8 mouse cellular contexts compared by ENCODE assay signal in genomic region chr9:32542212-32543039, GRCm38 (mm10). TPM values are rescaled to one million over a fixed set of nuclear protein-coding genes. Genes with fewer than 3 reads are reported as not detected.
DNase-seq lines count a peak whose midpoint lies in the region; ATAC-seq and TF ChIP-seq lines count a peak whose summit lies in the region.

Fli1 (minus strand) TSS chr9:32542861.

- H3K4me2 ChIP-seq in CH12.LX (ENCODE audit: insufficient read depth, low read depth, poor library complexity, severe bottlenecking): peak within 1 kb of the TSS; percentile 18; the same call in 1 of the 2 replicates
- peak within 1 kb of the TSS; percentile 85 for H3K4me2 ChIP-seq in forebrain, embryonic 13.5 days
- H3K4me2 ChIP-seq in hindbrain, embryonic 14.5 days (replicated peaks): peak within 1 kb of the TSS; percentile 94
- peak within 1 kb of the TSS; percentile 96 for H3K4me2 ChIP-seq in lung, embryonic 15.5 days

- H3K79me2 ChIP-seq in CH12.LX (replicated peaks; ENCODE audit: control insufficient read depth, extremely low read depth, insufficient read depth, poor library complexity, severe bottlenecking): peaks cover 32% of the 10 kb centered on the region

- ATAC-seq in activated CD4-positive, CD25-positive, alpha-beta regulatory T cell, adult 4 months: no peak
- ATAC-seq in forebrain, embryonic 13.5 days: no peak
- ATAC-seq in hindbrain, embryonic 14.5 days (ENCODE audit: low FRiP score): no peak
- ATAC-seq in lung, embryonic 15.5 days (ENCODE audit: borderline replicate concordance, extremely low read depth, low FRiP score, low TSS enrichment): no peak

- no peaks in the 10 kb centered on the region for H3K27me3 ChIP-seq in CH12.LX (replicated peaks)
- peaks cover 99% of the 10 kb centered on the region for H3K27me3 ChIP-seq in forebrain, embryonic 13.5 days
- H3K27me3 ChIP-seq in hindbrain, embryonic 14.5 days (ENCODE audit: control insufficient read depth, insufficient read depth, low read length): peaks cover 85% of the 10 kb centered on the region
- H3K27me3 ChIP-seq in lung, embryonic 15.5 days: peaks cover 45% of the 10 kb centered on the region

- H3K9ac ChIP-seq in CH12.LX (ENCODE audit: insufficient read depth, low read depth): 0 out of 2 replicates have a peak within 1 kb of the TSS, but pooled peaks have one; percentile 99
- no peak within 1 kb of the TSS for H3K9ac ChIP-seq in forebrain, embryonic 13.5 days
- H3K9ac ChIP-seq in hindbrain, embryonic 14.5 days: peak within 1 kb of the TSS; percentile 39; the same call in 1 of the 2 replicates
- H3K9ac ChIP-seq in lung, embryonic 15.5 days: peak within 1 kb of the TSS; percentile 75

- no peak for TF ChIP-seq POLR2A in CH12.LX (IDR thresholded peaks at IDR 0.05; ENCODE audit: low read depth, low read length)
- TF ChIP-seq POLR2A in olfactory bulb, adult 2 months (IDR thresholded peaks at IDR 0.05; ENCODE audit: insufficient read depth, low read depth, low read length): no peak

- peaks cover 6% of the 10 kb centered on the region for H3K9me3 ChIP-seq in CH12.LX (replicated peaks; ENCODE audit: low read length)
- H3K9me3 ChIP-seq in forebrain, embryonic 13.5 days (replicated peaks): no peaks in the 10 kb centered on the region
- no peaks in the 10 kb centered on the region for H3K9me3 ChIP-seq in hindbrain, embryonic 14.5 days (ENCODE audit: control insufficient read depth, low read length)
- no peaks in the 10 kb centered on the region for H3K9me3 ChIP-seq in lung, embryonic 15.5 days

- H3K36me3 ChIP-seq in CH12.LX (replicated peaks in 1 of 2; ENCODE audit: control insufficient read depth in 1 of 2, insufficient read depth in 1 of 2, low read length in 1 of 2): peaks cover 0 to 2% of the 10 kb centered on the region in 2 experiments
- H3K36me3 ChIP-seq in forebrain, embryonic 13.5 days (ENCODE audit: poor library complexity, severe bottlenecking): no peaks in the 10 kb centered on the region
- H3K36me3 ChIP-seq in hindbrain, embryonic 14.5 days (replicated peaks; ENCODE audit: control insufficient read depth, insufficient read depth): no peaks in the 10 kb centered on the region
- no peaks in the 10 kb centered on the region for H3K36me3 ChIP-seq in lung, embryonic 15.5 days

- peaks cover 4 to 22% of the 10 kb centered on the region in 2 experiments for H3K4me1 ChIP-seq in CH12.LX (ENCODE audit: control insufficient read depth in 1 of 2, insufficient read depth in 2 of 2)
- H3K4me1 ChIP-seq in forebrain, embryonic 13.5 days: peaks cover 42% of the 10 kb centered on the region
- H3K4me1 ChIP-seq in hindbrain, embryonic 14.5 days (replicated peaks; ENCODE audit: control insufficient read depth, insufficient read depth, low read length): peaks cover 46% of the 10 kb centered on the region
- peaks cover 56% of the 10 kb centered on the region for H3K4me1 ChIP-seq in lung, embryonic 15.5 days
- H3K4me1 ChIP-seq in olfactory bulb, adult 2 months (ENCODE audit: control insufficient read depth, insufficient read depth, low read length): peaks cover 34% of the 10 kb centered on the region

- dilution Hi-C loops in CH12.LX (cut with MboI; ENCODE audit: extremely low pct_ligation_motif_present, extremely low pct_unique_long_range_greater_than_20kb, low sequenced_read_pairs): no loop called here

- under 1% methylated on average over 41 of the region's 41 CpGs for WGBS in forebrain, embryonic 13.5 days
- under 1% methylated on average over 41 of the region's 41 CpGs for WGBS in hindbrain, embryonic 14.5 days
- WGBS in lung, embryonic 15.5 days: 1% methylated on average over 41 of the region's 41 CpGs
- WGBS in olfactory bulb, adult 2 months: 2% methylated on average over 41 of the region's 41 CpGs

- in situ Hi-C loops in CH12.LX (cut with MboI; ENCODE audit: low pct_ligation_motif_present, low pct_unique_long_range_greater_than_20kb, low sequenced_read_pairs): no loop called here

- no peak for TF ChIP-seq EP300 in CH12.LX (IDR thresholded peaks at IDR 0.05; ENCODE audit: low read length)

- H3K4me3 ChIP-seq in CH12.LX (replicated peaks in 1 of 3; ENCODE audit: low read depth in 2 of 3, low read length in 2 of 3, poor library complexity in 1 of 3): peak within 1 kb of the TSS in 1 of 3 experiments; percentile 18
- H3K4me3 ChIP-seq in forebrain, embryonic 13.5 days: peak within 1 kb of the TSS; percentile 50
- H3K4me3 ChIP-seq in hindbrain, embryonic 14.5 days (replicated peaks; ENCODE audit: low read length): peak within 1 kb of the TSS; percentile 48
- peak within 1 kb of the TSS; percentile 75 for H3K4me3 ChIP-seq in lung, embryonic 15.5 days
- peak within 1 kb of the TSS; percentile 44 for H3K4me3 ChIP-seq in olfactory bulb, adult 2 months (ENCODE audit: insufficient read depth, low read depth, low read length)

- TF ChIP-seq RAD21 in CH12.LX (IDR thresholded peaks at IDR 0.05; ENCODE audit: low read depth, low read length): no peak

- TF ChIP-seq CTCF in CH12.LX (conservative IDR thresholded peaks at IDR 0.05 in 1 of 2, IDR thresholded peaks at IDR 0.05 in 1 of 2; ENCODE audit: low read depth in 2 of 2, low read length in 2 of 2): no peak
- TF ChIP-seq CTCF in olfactory bulb, adult 2 months (IDR thresholded peaks at IDR 0.05; ENCODE audit: insufficient read depth, low read depth, low read length): no peak

- DNase-seq in CH12.LX (ENCODE audit: extremely low read depth): no peak
- peak; percentile 24 for DNase-seq in hindbrain, embryonic 14.5 days (ENCODE audit: low spot score)
- no peak for DNase-seq in layer of hippocampus, adult 9-10 months (ENCODE audit: low spot score)
- no peak for DNase-seq in left cerebral cortex, postnatal 14 days (ENCODE audit: low spot score in 2 of 2)

- H3K27ac ChIP-seq in CH12.LX (ENCODE audit: insufficient read depth, low read depth): no peak within 1 kb of the TSS
- H3K27ac ChIP-seq in forebrain, embryonic 13.5 days: no peak within 1 kb of the TSS
- H3K27ac ChIP-seq in hindbrain, embryonic 14.5 days: peak within 1 kb of the TSS; percentile 15; the same call in 1 of the 2 replicates
- H3K27ac ChIP-seq in lung, embryonic 15.5 days: peak within 1 kb of the TSS; percentile 74
- no peak within 1 kb of the TSS for H3K27ac ChIP-seq in olfactory bulb, adult 2 months (ENCODE audit: insufficient read depth, low read depth, low read length)

- intact Hi-C loops in left cerebral cortex, postnatal 14 days (cut with DNase I): no loop called here

TF ChIP-seq in CH12.LX, 34 proteins besides CTCF, POLR2A, EP300 and RAD21:
- TF ChIP-seq ETS1 (conservative IDR thresholded peaks at IDR 0.05; ENCODE audit: low read depth, low read length): no peak
- TF ChIP-seq NELFE (IDR thresholded peaks at IDR 0.05; ENCODE audit: low read depth, low read length): no peak
- TF ChIP-seq BHLHE40 (IDR thresholded peaks at IDR 0.05; ENCODE audit: low read depth, low read length): no peak
- TF ChIP-seq ZNF384 (IDR thresholded peaks at IDR 0.05; ENCODE audit: low read depth, low read length): no peak
- no peak for TF ChIP-seq MEF2A (IDR thresholded peaks at IDR 0.05; ENCODE audit: borderline replicate concordance, low read depth, low read length)
- TF ChIP-seq MAZ (IDR thresholded peaks at IDR 0.05; ENCODE audit: low read depth, low read length): no peak

RNA-seq across cellular contexts. Expression of gene Fli1, which starts in this region (rescaled TPM):
- total RNA-seq in CH12.LX (2012; rRNA removed) (20.8 and 23.3 TPM in 2 replicates), CH12.LX (2014; rRNA removed) (29.3 TPM in 2 replicates)
- 20.3 and 20.6 TPM in 2 replicates for polyA plus RNA-seq in CH12.LX (2012; ENCODE audit: insufficient read length, low read depth)
- polyA plus RNA-seq in activated CD4-positive, CD25-positive, alpha-beta regulatory T cell, adult 4 months (2017; shearing (Covaris generic)): 100 to 1,000 TPM; 114 to 122 TPM
- 7.0 TPM in 2 replicates for polyA plus RNA-seq in forebrain, embryonic 13.5 days (2015; fragmentation: Nextera tagmentation; extraction: Ambion mirVana)
- polyA plus RNA-seq in hindbrain, embryonic 14.5 days (2014; fragmentation: Nextera tagmentation; extraction: Ambion mirVana): 7.9 and 9.1 TPM in 2 replicates
- polyA plus RNA-seq in lung, embryonic 15.5 days (2015; fragmentation: Nextera tagmentation; extraction: Ambion mirVana): 34.4 and 35.2 TPM in 2 replicates
- polyA plus RNA-seq in olfactory bulb, adult 2 months (2012; ENCODE audit: insufficient read depth, insufficient read length, low replicate concordance, missing spikeins): not detected in 2 replicates
- 1 to 10 TPM; 7.6 to 7.8 TPM for total RNA-seq in left cerebral cortex, postnatal 14 days (2021)

Comparison
In these comparisons a context has a peak if more than half of its experiments do, and no peak if none do; other contexts are left out.
1. H3K27ac ChIP-seq: peak in hindbrain, embryonic 14.5 days (single experiment) and lung, embryonic 15.5 days (single experiment); none in CH12.LX (single experiment), forebrain, embryonic 13.5 days (single experiment) and olfactory bulb, adult 2 months (single experiment).
2. H3K4me2 ChIP-seq: peak in every context shown above with its lines; median percentile 96 in lung, embryonic 15.5 days; 94 in hindbrain, embryonic 14.5 days; 85 in forebrain, embryonic 13.5 days; 18 in CH12.LX.